Mouse (Mus musculus) midbrain, embryonic 11.5 days (tissue): ENCODE results near the gene Usp32. TPM values are rescaled to one million over a fixed set of nuclear protein-coding genes. Genes with fewer than 3 reads are reported as not detected.

ENCODE experiments used
- ATAC-seq: fragments of 200-750 bp; cut with Nextera tagmentation; 2 replicates; pipeline ENCODE4 v1.8.0; 2017; ENCODE audit warnings: moderate TSS enrichment, moderate library complexity; ENCODE audit not compliant: low FRiP score
- DNase-seq: peaks from one replicate; pipeline ENCODE4 v3.0.0; 2015; ENCODE audit warnings: low spot score; ENCODE audit errors: missing footprints
- H3K27ac ChIP-seq: fragments of 300-500 bp; sonication (generic); 2 replicates; pipeline ENCODE4 v1.5.1; 2014; ENCODE audit warnings: low read depth, low read length
- H3K27me3 ChIP-seq: fragments of 300-500 bp; sonication (generic); 2 replicates; pipeline ENCODE4 v1.6.1; 2014; ENCODE audit warnings: mild to moderate bottlenecking, low read length, moderate library complexity, mixed read lengths; ENCODE audit not compliant: control insufficient read depth, insufficient read depth
- H3K36me3 ChIP-seq: fragments of 300-500 bp; sonication (generic); 2 replicates; pipeline ENCODE4 v1.6.1; 2014; ENCODE audit warnings: mild to moderate bottlenecking, low read length, moderate library complexity, mixed read lengths; ENCODE audit not compliant: control insufficient read depth, insufficient read depth
- H3K4me1 ChIP-seq: fragments of 300-500 bp; sonication (generic); 2 replicates; pipeline ENCODE4 v1.6.1; 2014; ENCODE audit warnings: low read length; ENCODE audit not compliant: control insufficient read depth, insufficient read depth
- H3K4me2 ChIP-seq: fragments of 300-500 bp; sonication (generic); 2 replicates; pipeline ENCODE4 v1.6.1; 2014; ENCODE audit warnings: mild to moderate bottlenecking, moderate library complexity
- H3K4me3 ChIP-seq: fragments of 300-500 bp; sonication (generic); 2 replicates; pipeline ENCODE4 v1.5.1; 2014; ENCODE audit warnings: low read depth, low read length
- H3K9ac ChIP-seq: fragments of 300-500 bp; sonication (generic); 2 replicates; pipeline ENCODE4 v1.6.1; 2014; ENCODE audit warnings: low read length
- H3K9me3 ChIP-seq: fragments of 300-500 bp; sonication (generic); 2 replicates; pipeline ENCODE4 v1.6.1; 2016; ENCODE audit warnings: low read length; ENCODE audit not compliant: control insufficient read depth
- WGBS: fragments of 180-500 bp; shearing (Covaris S2); extraction: QIAGEN DNeasy Blood & Tissue Kit; methylation state at CpG from one replicate; pipeline ENCODE4 v1.1.7; 2014; 5-methylcytosine and 5-hydroxymethylcytosine counted together
- polyA plus RNA-seq: library from polyadenylated mRNA; unstranded; fragments of >200 nt; fragmentation: Nextera tagmentation; extraction: Ambion mirVana; gene quantifications from 2 replicates; pipeline ENCODE4 v1.2.1, GENCODE M21; 2014

Usp32 gene
- polyA plus RNA-seq, 1 experiment from 2014 or later, result 8.1 TPM

DNA sequence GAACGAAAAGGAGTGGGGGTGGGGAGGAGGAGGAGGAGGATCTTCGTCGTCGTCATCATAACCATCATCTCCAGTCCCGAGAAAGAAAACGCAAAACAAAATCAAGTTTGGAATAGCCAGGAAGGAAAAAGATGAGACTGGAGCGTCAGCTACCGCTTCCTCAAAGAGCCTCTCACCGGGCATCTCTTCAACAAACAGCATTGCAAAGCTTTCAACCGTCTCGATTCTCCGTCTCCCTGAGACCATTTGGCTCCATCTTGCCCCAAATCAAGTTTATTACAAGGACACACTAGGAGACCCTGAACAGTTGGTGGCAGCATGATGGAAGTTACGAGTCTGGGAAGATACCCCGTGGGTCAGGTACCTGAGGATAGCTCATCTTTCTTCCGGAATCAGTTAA lies 182.8 kb downstream of the Usp32 start:
- peak overlapping the region; percentile 52 for H3K4me2 ChIP-seq
- H3K36me3 ChIP-seq, result no peaks in the 10 kb centered on the region
- H3K27ac ChIP-seq, result no peak overlapping the region
- 4% methylated on average over 15 of the region's 15 CpGs for WGBS
- peak overlapping the region; percentile 28; the same call in 1 of the 2 replicates for H3K4me3 ChIP-seq
- peaks cover 18% of the 10 kb centered on the region for H3K4me1 ChIP-seq
- peak; percentile 89 for DNase-seq
- no peak for ATAC-seq
- H3K27me3 ChIP-seq, result peaks cover 30% of the 10 kb centered on the region
- H3K9ac ChIP-seq, result no peak overlapping the region
- H3K9me3 ChIP-seq, result no peaks in the 10 kb centered on the region

DNA sequence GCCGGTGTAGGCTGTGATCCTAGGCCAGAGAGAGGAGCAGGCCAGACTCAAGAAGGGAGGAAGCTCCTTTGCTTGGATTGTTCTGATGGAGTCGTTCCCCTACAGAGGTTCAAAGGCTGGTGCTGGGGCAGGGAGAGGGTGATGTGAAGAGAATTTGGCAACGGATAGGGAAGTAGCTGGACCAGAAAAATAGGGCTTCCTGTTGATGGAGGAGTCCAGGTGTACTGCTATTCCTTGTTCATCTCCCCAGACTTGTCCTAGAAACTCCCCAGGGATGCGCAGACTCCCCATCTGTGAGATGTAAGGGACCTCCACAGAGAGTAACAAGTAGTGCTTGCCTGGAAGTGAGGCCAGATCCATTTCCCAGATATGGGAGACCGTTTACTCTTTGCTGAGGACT lies 183.6 kb downstream of the Usp32 start:
- Histone ChIP-seq H3K4me1 (peaks cover 18% of the 10 kb centered on the region), H3K27ac (no peak overlapping the region), H3K9ac (no peak overlapping the region), H3K9me3 (no peaks in the 10 kb centered on the region), H3K36me3 (no peaks in the 10 kb centered on the region), H3K4me3 (no peak overlapping the region), H3K4me2 (no peak overlapping the region), H3K27me3 (peaks cover 30% of the 10 kb centered on the region)
- DNase-seq (peak; percentile 88), ATAC-seq (no peak)
- 30% methylated on average over 5 of the region's 5 CpGs for WGBS

DNA sequence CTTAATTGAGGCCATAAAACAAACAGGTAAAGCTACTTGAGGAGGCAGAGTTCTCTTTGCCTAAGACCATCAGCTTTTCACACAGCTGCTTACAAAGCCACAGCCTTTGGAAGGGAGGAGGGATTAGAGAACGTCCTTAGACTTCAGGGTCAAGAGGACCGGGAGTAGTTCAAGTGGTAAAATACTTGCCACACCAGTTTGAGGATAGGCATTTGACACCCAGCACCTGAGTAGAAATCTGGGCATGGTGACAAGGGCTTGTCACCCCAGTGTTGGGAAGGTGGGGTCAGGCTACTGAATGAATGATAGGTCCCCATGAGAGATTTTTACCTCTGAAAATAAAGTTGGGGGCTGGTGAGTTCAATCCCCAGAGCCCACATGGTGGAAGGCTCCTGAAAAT lies 187.3 kb downstream of the Usp32 start:
- no peak overlapping the region for H3K9ac ChIP-seq
- no peak for DNase-seq
- no peaks in the 10 kb centered on the region for H3K9me3 ChIP-seq
- peaks cover 3% of the 10 kb centered on the region; the same call in 1 of the 2 replicates for H3K4me1 ChIP-seq
- no peak overlapping the region for H3K4me3 ChIP-seq
- 19% methylated on average over 2 of the region's 2 CpGs for WGBS
- no peak overlapping the region for H3K4me2 ChIP-seq
- H3K27me3 ChIP-seq, result peaks cover 9% of the 10 kb centered on the region
- no peaks in the 10 kb centered on the region for H3K36me3 ChIP-seq
- H3K27ac ChIP-seq, result no peak overlapping the region
- no peak for ATAC-seq

DNA sequence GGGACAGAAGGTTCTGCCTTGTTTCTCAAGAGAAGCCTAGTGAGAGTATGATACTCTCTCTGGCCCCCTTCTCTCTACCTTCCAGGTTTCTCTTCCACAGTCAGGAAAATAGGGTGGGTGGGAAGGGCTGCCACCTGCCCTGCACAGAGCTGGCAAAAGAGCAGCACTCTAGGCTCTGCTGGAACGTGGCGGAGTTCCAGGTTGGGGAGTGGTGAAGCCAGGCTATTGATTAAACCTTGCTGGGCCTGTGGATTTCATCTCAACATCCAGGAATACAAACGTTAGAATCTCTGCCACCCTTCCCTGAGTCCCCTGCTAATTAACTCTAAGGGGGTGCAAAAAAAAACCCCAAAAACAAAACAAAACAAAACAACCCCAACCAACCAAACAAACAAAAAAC lies 191.4 kb downstream of the Usp32 start:
- Histone ChIP-seq H3K4me3 (no peak overlapping the region), H3K27ac (no peak overlapping the region), H3K4me2 (no peak overlapping the region), H3K9me3 (no peaks in the 10 kb centered on the region), H3K36me3 (no peaks in the 10 kb centered on the region), H3K9ac (no peak overlapping the region), H3K4me1 (peaks cover 19% of the 10 kb centered on the region), H3K27me3 (no peaks in the 10 kb centered on the region; the same call in 1 of the 2 replicates)
- DNase-seq, result no peak
- no peak for ATAC-seq
- 44% methylated on average over 3 of the region's 3 CpGs for WGBS

DNA sequence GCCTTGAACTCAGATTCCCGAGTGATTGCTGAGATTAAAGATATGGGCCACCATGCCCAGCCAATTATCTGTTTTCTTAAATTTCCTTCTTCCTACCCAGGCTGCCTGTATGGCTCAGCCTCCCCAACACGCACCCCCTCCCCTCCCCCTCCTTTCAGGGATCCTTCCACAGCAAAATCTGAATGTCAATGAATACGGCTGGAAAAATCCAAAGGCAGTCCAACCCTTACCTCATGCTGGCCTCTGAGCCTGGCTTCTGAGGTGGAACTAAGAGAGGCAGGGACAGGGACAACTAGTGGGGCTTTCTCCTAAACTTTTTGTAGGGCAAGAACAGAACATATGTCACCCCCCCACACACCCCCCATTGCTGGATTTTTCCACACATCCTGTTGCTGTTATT lies 191.8 kb downstream of the Usp32 start:
- Histone ChIP-seq H3K4me3 (no peak overlapping the region), H3K9me3 (no peaks in the 10 kb centered on the region), H3K4me2 (no peak overlapping the region), H3K36me3 (no peaks in the 10 kb centered on the region), H3K27me3 (no peaks in the 10 kb centered on the region; the same call in 1 of the 2 replicates), H3K4me1 (peaks cover 21% of the 10 kb centered on the region), H3K9ac (no peak overlapping the region), H3K27ac (no peak overlapping the region)
- no peak for DNase-seq
- WGBS, result 36% methylated on average over 3 of the region's 3 CpGs
- no peak for ATAC-seq

DNA sequence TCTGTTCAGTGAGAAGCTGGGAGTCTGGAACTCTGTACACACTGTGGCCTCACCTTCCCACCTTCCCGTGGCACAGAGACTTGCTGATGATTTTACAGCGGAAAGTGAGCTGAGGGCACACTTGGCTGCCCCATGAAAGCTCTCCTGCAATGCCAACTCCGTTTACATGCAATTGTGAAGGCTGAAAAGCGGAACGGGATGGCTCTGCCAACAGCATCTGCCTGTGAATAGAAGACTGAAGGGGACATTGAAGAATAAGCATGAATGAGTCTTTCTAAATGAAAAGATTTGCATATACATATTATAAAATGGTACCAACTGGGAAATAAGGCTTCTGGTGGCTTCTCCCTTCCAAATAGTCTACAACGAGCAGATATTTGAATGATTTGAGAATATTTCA lies 192.8 kb downstream of the Usp32 start:
- Histone ChIP-seq H3K9me3 (no peaks in the 10 kb centered on the region), H3K36me3 (no peaks in the 10 kb centered on the region), H3K27ac (no peak overlapping the region), H3K9ac (no peak overlapping the region), H3K4me1 (peaks cover 21% of the 10 kb centered on the region), H3K27me3 (no peaks in the 10 kb centered on the region; the same call in 1 of the 2 replicates), H3K4me2 (no peak overlapping the region), H3K4me3 (no peak overlapping the region)
- WGBS, result 73% methylated on average over 6 of the region's 6 CpGs
- DNase-seq (no peak), ATAC-seq (no peak)

DNA sequence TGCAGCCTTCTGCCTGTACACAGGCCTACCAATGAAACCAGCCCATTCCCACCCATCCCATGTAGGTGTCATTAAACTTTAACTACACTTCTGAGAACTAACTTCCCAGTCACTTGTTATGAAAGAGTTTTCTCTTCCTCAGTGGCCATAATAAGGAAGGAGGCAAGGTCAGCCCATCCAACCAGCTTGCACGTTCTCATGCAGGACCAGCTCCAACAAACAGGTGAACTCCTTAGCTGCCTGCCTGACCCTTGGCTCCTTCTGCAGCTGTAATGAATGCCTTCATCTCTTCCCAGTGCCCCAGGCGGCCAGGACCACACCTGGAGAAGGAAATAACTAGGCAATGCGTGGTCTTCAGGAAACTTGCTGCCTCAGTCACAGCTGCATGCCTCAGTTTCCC lies 194.1 kb downstream of the Usp32 start:
- H3K9ac ChIP-seq, result no peak overlapping the region
- H3K4me1 ChIP-seq, result peaks cover 21% of the 10 kb centered on the region
- no peak overlapping the region for H3K27ac ChIP-seq
- H3K36me3 ChIP-seq, result no peaks in the 10 kb centered on the region
- DNase-seq (peak; percentile 72), ATAC-seq (no peak)
- no peak overlapping the region for H3K4me2 ChIP-seq
- H3K4me3 ChIP-seq, result no peak overlapping the region
- no peaks in the 10 kb centered on the region for H3K9me3 ChIP-seq
- H3K27me3 ChIP-seq, result no peaks in the 10 kb centered on the region; the same call in 1 of the 2 replicates
- 58% methylated on average over 3 of the region's 3 CpGs for WGBS

DNA sequence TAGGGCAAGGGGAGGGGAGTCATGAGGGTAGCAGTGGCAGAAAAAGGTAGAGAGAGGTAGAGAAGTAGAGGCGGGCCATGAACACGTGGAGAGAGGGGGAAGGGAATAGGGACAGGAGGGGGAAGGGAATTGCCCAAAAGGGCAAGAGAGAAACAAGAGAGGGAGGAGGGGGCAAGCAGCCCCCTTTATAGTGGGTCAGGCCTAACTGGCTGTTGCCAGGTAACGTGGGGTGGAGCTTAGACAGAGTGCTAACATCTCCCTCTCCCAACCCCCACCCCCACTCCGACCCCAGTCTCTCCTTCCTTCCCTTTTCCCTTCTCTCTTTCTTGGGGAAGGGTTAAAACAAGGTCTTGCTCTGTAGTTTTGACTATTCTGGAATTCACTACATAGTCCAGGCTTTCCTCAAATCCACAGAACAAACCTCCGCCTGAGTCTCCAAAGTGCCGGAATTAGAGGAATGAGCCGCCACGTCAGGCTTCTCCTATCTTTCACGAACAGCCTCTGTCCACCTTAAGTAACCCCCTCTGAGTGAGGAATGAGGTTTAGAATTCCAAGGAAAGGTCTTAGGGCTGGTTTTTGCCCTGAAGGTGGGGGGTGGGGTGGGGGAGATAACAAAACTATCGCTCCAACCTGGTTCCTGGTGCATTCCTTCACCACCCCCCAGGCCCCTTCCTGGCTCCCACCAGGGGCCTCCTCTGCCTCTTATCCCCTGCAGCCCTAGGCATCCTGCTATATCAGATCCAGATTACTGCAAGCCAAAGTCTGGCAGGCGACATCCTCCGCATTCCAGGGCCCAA lies 195.1 kb downstream of the Usp32 start:
- no peak overlapping the region; the same call in 1 of the 2 replicates for H3K9ac ChIP-seq
- no peaks in the 10 kb centered on the region for H3K36me3 ChIP-seq
- no peaks in the 10 kb centered on the region for H3K9me3 ChIP-seq
- peaks cover 21% of the 10 kb centered on the region for H3K4me1 ChIP-seq
- H3K27me3 ChIP-seq, result no peaks in the 10 kb centered on the region; the same call in 1 of the 2 replicates
- ATAC-seq (peak; percentile 59; the same call in 1 of the 2 replicates), DNase-seq (peak; percentile 87)
- WGBS, result 1% methylated on average over 12 of the region's 12 CpGs
- no peak overlapping the region for H3K4me3 ChIP-seq
- no peak overlapping the region for H3K27ac ChIP-seq
- peak overlapping the region; percentile 27; the same call in 1 of the 2 replicates for H3K4me2 ChIP-seq

DNA sequence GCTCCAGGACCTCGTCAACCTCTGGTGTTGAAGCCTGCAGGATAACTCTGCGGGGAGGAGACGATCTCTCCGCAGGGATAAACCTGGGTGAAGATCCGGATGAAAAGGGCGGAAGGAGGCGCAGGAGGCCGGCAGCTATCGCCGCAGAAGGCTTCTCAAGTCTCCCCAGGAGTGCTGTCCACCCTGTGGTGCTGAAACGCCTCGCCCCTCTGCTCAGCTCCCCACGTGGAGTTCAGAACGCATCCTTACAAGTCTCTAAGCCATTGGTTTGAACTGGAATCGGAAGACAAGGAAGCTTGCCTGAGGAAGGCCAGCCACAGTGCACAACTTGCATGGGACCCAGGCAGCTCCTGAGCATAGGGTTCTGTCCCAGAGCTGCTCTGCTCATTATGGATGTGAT lies 196.0 kb downstream of the Usp32 start:
- Histone ChIP-seq H3K4me1 (peaks cover 21% of the 10 kb centered on the region), H3K4me2 (peak overlapping the region; percentile 27), H3K36me3 (no peaks in the 10 kb centered on the region), H3K4me3 (no peak overlapping the region), H3K9me3 (no peaks in the 10 kb centered on the region), H3K27me3 (no peaks in the 10 kb centered on the region; the same call in 1 of the 2 replicates), H3K27ac (no peak overlapping the region), H3K9ac (peak overlapping the region; percentile 9; the same call in 1 of the 2 replicates)
- ATAC-seq, result no peak
- peak; percentile 95 for DNase-seq
- under 1% methylated on average over 15 of the region's 15 CpGs for WGBS
